Mouse (Mus musculus): ENCODE data around the gene Frrs1l.

The Frrs1l gene

DNA sequence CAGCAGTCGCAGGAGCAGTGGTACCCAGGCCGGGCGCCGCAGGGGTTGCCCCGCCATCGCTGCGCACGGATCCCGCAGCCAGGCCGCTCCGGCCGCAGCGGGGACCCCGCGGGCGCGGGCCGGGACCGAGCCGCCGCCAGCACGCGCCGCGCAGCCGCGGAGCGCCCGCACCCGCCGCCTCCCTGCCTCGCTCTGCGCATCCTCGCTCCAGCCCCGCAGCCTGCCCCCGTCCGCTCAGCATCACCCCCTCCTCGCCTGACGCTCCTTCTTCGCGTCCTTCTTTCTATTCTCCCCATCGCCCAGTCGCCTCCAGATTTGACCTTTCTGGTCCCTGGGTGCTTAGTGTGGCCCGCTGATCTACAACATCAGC, at the start of gene Frrs1l:
TSS of gene Frrs1l (minus strand) at position 177 of the 370 bp plus-strand sequence.
- peak; percentile 75 to 85 for DNase-seq

DNA sequence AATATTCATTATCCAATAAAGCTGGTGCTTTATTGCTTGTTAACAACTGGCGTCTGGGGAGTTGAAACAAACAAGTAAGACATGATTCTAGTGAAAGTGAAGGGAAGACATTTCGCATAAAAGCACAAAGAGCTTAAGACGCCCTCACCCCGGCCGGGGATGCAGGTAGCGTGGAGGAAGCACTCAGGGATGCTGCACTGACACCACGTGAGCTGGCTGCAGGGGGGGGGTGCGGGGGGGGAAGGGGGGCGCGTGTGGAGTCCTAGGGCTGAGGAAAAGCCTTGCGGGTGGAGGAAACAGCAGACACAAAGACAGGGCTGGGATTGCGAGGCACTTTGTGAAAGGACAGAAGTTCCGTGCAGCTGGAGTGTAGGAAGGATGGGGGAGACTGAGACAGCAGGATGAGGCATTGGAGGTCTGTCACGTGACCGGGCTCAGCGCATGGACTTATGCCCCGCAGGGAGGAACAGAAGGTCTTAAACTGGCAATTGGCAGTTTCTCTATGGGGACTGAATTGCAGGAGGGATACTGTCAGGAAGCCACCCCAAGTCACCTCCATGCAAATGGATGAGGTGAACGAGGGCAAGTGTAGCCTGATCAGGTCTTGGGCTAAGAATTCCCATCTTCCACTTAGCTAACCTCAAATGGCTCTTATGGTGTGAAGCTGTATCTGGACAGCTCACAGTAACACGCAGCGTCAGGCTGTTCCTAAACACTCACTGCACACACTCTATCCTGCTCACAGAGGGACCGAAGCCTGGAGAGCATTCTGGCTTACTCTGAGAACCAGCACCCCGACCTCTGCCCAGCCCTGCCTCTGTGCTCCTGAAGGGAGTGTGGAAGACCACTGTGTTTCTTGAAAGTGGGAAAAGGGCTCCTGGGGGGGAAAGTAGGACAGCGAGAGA, 49.2 kb upstream of the Frrs1l start:
- DNase-seq: peak; percentile 75 to 81

DNA sequence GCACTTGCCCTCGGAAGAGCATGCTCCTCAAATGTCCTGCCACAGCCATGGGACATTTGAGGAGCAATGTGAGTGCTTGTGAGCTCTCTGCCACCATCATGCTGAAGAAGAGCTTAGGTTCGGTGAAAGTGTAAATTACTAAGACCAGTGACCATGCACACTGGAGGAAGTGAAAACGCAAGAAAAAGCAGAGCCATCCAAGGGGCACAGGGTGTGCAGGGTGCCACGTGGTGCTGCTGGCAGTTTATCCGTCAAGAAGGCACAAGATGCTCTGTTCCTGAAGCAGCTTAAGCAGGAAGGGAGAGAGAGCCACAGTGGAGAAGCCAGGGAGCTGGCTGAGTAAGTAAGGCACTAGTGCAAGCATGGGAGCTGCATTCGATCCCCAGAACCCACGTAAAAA, 47.4 kb upstream of the Frrs1l start:
- DNase-seq: no peak

DNA sequence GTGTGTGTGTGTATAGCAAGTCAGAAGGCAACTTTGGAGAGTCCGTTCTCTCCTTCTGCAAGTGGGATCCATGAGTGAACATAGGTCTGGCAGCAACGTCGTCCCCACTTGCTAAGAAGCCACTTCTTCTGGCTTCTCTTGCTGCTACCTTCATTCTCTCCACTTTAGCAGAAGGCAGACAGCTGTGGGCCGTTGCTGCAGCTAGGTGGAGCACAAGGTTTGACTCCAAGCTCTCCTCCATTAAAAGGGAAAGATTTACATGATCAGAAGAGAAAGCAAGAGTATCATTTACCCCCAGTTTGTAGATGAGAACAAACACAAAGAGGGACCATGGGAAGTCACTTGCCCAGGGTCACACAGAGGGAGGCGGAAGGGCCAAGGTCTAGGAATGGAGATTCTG, 44.0 kb upstream of the Frrs1l start:
- DNase-seq: no peak

DNA sequence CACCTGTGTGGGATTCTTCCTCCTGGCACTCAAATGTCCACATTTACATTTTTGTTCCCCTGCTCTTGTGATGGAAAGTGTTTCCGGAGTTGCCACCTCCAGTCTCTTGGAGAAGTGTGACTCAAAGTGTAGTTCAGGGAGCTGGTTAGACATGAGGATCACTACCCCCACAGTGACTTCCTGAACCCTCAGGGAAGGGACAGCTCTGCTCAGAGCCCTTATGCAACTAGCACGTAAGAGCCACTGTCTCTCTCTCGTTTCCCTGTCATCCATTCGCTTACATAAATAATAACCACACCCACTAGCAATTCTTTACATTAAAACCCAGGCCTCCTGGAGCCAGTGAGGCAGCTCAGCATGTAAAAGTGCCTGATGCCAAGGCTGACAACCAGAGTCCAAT, 41.2 kb upstream of the Frrs1l start:
- no peak for DNase-seq

DNA sequence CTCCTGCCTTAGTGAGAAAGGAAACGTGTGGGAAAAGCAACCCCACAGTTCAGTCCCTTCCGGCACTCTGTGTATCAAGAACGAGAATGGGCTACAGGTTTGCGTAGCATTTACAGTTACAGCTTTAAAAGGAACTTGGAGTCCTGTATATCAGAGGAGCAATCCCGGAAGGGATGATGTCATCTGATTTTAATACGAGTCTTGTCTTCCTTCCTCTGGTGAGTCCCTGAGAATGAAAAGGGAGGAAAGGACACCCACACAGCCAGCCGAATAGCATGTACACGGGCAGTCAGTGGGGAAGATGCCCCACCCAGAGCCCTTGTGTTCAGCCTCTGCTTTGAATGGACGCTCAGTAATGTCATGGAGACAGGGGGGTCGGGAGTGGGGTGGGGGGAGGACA, 37.8 kb upstream of the Frrs1l start:
- DNase-seq: no peak

DNA sequence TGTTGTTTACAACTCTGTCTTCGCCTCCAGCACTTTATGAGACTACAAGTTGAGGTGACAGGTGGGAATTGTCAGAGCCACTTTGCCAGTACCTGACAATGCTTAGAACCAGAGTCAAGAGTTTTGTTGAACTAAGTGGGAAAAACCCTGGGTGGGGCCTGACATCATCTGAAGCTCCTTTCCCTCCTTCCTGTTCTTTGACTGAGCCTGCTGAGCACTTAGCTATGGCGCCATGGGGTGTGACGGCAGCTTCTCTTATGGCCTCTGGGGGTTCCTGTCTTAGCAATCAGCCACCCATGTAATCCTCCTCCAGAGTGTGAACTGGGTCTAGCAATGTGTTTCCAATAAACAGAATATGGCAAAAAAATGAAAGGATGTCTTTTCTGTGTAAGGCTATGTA, 33.3 kb upstream of the Frrs1l start:
- no peak for DNase-seq

DNA sequence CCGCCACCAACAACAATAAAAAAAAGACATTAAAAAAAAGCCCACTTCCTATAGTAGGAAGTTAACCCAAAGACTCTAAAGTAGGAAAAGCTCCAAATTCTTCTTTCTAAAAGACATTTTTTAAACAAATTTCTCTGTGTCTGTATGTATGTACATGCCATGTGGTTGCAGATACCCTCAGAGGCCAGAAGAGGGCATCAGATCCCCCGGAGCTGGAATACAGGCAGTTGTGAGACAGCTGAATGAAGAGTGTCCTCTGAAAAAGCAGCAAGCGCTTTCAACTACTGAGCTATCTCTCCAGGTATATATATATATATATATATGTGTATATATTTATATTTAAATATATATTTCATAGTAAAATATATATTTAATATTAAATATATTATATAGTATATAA, 31.1 kb upstream of the Frrs1l start:
- DNase-seq: no peak

DNA sequence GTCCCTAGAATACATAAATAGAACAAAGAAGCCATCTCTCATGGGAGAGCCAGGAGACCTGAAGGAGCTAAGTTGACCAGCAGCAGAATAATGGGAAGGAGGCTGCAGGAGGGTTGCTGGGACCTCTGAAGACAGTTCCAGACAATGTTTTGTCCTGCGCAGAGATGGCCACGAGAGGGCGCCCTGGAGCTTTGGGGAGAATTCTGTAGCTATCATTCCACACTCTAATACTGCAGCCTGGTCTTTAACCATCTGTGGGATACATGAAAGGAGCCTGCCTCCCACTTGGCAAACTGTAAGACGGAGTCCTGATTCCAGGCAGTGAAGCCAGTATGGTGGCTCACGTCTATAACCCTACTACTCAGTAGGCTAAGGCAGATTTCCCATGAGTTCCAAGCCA, 27.0 kb upstream of the Frrs1l start:
- DNase-seq: peak; percentile 87 to 95

DNA sequence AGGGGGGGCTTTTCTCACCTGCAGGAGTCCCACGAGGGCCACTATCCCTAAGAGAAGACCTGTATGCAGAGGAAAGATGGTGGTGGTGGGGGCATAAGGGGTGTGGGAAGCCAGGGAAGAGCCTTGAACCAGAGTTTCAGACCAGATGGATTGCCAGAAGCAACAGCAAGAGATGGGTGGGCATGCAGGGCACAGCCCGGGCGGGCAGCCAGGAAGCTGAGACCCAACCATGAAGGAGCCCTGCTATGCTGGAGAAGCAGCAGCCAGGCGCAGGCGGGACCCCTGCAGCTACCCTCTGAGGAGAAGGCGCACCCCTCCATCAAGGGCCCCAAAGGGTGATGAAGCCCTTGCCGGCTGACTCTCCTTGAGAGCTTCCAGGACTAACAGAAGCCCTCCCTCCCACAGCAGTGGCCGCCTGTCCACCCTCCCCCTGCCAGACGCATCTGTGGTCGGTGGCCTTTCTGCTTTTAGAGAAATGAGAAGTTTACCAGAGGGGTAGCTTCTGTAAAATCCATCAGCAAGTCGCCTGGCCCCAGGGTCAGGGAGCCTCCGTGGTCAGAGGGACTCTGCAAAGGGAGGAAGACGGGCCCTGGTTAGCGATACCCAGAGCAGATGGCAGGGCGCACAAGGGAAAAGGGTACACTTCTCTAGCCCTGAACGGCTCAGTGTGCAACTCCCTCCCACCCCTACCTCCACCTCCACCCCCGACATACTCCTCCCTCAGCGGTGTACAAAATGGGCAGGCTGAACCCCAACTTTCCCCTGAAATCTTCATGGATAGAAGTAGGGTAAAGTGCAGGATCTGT, 26.4 kb upstream of the Frrs1l start:
- DNase-seq: peak in 1 of 2 experiments; percentile 51

DNA sequence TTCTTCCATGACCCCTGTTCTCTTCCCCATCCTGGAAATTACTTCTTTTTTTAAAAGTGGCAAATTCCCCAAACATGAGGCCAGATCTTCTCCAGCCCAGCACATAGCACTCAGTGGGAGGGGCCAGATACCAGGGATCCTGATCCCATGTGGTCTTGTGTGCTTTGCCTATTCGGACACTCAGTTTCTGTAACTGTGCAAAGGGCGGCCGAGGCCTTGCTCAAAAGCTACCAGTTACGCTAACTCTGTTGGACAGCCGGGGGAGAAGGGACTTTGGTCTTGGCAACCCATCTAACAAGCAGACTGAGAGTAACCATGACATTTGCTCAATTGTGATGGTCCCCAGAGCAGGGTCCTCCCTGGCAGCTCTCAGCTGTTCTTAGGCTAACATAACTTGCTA, 24.8 kb upstream of the Frrs1l start:
- DNase-seq: no peak

DNA sequence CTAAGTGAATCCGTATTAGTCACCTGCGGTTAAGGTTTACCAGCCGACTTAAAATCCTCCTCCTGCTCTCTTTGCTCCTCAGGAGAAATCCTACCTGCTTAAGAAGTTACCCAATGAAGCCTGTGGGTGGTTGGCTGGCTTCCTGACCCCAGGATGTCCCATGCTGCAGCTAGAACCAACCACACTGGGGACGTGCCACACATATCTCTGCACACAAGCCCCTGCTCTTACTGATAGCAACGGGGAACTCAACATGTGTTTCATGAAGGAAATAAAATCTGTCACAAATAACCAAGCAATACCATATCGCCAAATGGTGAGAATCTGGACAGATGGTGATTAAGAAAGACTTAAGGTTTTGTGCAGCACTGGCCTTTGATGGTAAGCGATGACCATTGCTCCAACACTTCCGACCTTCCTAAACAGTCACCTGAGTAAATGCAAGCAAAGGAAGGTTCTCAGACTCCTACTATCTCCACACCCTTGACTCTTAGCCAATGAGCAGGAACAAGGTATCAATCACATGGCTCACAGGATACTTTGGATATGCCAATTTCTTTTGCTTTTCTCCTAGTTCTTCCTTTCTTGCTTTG, 21.4 kb upstream of the Frrs1l start:
- DNase-seq: no peak

DNA sequence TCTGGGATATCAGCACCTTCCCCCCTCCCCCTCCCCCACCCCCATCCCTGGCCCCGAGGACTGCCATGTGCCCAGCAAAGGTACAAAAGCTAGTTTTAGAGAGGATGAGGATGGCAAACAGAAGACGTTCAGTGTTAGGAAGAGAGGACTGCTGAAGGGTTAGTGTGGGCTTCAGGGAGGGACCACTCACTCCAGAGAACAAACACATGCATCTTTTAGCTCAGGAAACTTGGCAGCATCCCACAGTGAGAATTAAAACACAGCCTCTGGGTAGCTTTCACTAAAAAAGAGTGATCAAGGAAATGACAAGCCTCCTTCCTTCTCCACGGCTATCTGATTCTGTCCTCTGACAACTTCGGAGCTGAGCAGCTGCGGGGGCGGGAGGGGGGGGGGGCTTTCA, 20.7 kb upstream of the Frrs1l start:
- no peak for DNase-seq

DNA sequence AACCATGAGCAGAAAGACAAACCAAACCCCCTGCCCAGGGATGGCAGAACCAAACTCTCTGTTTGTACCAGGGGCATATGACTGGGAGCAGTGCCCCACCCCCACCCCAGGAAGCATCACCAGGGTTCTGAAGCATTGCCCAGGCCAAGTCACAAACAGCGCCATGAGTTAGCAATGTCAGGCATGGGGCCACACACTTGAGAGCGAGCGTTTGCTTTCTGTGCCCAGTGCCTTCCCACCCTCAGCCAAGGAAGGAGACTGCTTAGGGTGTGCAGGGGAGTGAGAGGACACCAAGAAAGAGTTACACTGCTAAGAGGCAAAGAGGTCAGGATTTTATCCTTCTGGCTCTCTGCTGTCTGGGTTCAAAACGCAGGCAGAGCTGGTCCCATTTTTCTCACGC, 20.2 kb upstream of the Frrs1l start:
- DNase-seq: no peak

DNA sequence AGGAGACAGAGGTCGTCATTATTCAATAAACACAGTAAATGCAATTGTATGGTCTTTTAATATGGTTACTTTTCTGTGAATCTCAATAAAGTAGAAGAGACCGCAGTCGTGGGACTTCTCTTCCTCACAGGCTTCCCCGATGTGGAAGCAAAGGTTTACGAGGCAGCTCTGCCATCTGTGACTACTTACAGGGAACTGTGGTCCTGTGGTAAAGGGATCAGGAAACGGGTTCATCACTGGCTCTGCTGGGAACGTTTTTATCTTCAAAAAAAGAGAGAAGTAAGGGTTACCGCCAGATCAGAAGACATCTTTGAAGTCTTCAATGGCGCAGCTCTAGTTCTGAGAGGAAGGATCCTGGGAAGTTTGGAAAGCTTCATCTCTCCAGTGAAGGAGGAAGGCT, 17.5 kb upstream of the Frrs1l start:
- DNase-seq: no peak

DNA sequence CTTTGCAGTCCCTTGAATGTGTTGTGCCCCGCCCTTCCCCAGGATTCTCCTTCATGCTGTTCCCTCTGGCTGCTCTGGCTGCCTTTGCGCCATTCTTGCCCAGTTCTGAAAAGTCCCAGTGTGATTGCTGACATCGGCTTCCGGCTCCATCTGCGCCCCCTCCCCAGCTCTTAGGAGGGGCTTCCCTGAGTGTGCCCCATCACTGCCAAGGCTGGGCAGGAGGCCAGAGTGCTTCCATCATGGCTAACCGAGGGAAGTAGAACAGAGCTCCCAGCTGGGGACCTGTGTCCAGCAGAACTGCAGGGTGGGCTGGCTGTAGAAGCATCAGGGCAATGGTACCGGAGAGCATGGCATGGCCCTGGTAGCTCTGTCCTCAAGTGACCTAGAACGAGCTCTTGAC, 14.8 kb upstream of the Frrs1l start:
- DNase-seq: peak; percentile 89 to 93

DNA sequence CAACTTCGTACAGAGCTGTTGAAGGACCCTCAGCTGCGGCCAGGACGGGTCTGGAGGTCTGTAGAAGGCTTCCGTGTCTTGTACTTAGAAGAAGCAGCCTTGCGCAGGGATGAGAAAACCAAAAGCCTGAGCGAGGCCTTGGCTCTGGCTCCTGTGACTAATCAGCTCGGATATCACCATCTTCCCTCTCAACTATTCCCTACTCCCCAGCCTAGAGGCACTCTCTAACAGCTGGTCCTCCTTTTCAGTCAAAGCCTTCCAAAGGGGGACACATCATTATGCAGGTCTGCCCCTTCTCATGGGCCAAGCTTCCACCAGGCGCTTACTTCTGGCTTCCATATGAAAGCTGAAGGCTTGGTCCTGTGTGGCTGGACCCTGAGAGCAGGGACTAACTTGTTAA, 13.7 kb upstream of the Frrs1l start:
- DNase-seq: no peak

DNA sequence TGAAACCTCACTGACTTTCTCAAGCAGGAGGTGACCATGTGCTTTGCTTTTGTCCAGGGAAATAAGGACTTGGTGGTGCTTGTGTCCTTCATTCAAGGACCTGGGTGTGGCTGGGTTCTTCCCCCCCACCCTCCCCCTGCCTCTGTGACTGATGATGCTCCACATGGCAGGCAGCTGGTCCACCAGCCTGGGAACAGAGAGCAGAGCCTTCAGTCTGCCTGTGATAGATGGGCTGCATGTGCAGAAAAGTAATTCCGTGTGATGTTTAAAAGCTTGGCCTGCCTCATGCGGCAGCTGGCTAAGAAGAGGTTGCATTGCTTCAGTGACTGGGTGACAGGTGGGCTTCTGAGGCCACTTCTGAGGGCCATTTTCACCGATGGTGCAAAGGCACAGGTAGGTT, 12.6 kb upstream of the Frrs1l start:
- DNase-seq: no peak

DNA sequence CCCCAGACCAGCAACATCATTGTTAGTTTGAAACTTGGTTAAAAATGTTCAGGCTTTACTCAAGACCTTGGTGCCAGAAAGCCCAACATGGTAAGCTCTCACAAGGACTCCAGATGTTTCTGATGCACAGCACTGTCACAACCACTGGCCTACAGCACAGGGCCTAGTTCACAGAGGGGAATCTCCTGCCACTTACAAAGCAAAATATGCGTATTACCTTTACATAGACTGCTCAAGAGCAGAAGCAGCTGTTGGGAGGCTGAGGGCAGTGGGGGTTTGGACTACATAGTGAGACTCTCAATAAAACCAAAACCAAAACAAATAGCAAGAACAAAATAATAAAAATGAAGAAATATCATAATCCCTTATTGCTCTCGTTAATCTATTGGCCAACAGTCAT, 11.2 kb upstream of the Frrs1l start:
- DNase-seq: no peak

DNA sequence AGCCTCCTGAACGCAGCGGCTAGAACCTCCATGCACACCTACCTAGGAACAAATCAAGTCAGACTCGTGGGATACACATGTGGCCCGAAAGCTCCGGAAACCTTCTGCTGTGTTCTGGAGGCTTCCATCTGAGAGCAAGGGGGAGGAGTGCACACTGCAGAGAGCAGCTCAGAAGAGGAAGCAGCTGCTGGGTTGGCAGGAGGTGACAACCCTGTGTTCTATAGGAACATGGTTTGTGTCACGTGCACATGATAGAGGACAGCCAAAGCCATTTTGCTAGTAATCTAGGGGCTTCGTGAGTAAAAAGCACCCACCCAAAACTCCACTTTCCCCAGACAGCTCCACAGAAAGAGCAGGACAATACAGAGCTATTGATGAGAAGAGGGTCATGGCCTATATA, 3.1 kb upstream of the Frrs1l start:
- DNase-seq: no peak

DNA sequence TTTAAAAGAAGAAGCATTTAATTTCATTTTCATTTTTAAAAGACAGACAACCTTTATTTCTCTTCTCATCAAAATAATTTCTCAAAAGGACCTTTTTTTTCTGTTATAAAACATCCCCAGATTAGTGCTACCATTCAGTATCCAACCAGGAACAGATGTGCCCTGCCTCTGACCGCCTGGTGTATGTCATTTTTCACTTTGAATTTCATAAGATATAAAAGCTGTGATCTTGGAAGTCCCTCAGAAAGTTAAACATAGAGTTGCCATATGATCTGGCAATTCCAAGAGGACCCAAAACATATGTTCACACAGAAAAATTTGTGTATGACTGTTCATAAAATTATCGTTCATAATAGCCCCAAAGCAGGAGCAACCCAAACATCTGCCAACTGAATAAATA, 1.8 kb upstream of the Frrs1l start:
- DNase-seq: no peak

DNA sequence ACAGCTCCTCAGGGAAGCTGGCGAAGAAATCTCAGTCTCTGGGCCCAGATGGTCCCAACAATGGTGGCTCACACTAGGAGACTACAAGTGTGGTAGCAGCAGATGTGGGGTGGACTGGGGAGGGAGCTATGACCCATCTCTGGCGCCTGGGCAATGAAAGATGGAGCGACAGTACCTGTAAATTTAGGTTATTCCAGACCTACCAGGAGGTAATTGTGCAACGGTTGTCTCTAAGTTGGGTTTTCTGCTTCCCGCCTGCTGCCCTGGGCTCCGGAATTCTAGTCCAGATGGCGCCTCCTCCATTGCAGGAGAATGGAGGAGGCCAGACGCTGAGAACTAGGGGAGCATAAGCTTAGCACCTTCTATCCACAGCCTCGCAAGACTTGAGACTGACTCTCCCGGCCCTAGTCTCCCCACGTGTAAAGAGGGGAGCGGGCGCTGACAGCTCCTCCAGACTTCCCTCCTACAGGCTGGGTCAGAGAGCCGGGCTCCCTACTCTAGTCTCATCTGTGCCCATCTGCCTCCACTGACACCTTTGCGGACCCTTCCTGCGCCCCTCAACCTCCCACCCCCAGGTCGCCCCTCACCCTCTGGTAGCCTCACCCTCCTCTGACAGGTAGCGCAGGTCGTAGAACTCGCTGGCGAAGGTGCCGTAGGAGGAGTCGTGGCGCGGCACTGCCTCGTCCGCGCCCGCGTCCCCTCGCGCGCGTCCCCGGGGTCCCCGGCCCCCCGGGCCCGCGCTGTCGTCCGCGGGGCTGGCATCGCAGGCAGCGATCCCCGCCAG, 568 bp downstream of the Frrs1l start:
- peak; percentile 69 to 74 for DNase-seq

DNA sequence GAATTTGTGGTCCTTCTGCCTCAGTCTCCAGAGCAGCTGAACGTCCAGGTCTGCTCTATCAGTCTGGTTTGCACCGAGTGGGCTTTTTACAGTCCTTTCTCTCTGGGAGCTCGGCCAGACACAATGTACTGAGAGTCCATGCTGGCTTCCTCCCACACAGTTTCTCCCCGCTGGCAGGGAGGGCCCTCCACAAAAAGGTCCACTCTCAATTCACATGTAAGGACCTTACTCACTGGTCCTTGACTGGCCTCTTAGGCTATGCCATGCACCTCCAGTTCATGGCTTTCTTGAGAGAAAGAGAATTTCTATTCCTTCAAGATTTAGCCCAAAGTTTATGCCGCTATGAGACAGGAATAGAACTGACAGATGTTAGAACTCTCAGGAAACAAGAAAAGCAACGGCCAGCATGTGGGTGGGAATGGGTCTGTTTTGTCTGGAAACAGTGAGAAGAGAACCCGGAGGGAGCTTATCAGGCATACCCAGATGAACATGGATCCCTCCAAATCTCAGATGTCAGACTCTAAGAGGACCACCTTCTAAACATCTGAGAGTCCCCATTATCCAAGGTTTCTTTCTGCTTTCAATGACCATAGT, 24.5 kb downstream of the Frrs1l start:
- no peak for DNase-seq
